Mouse (Mus musculus): ENCODE data around the gene Nf2. TPM values are rescaled to one million over a fixed set of nuclear protein-coding genes. Genes with fewer than 3 reads are reported as not detected.

Gene Nf2
- polyA plus RNA-seq, 1 experiment: 77.7 TPM

GRCm38 (mm10) chr11:4763631-4764030, 85.7 kb downstream of the Nf2 start:
- Histone ChIP-seq H3K4me1 (ENCODE audit: control insufficient read depth, insufficient read depth, low read length) (no peaks in the 10 kb centered on the region), H3K9me3 (replicated peaks; ENCODE audit: control insufficient read depth, insufficient read depth, low read length, poor library complexity, severe bottlenecking) (no peaks in the 10 kb centered on the region), H3K4me3 (ENCODE audit: low read depth, low read length) (no peak overlapping the region), H3K9ac (ENCODE audit: low read depth, poor library complexity, severe bottlenecking) (no peak overlapping the region), H3K27ac (ENCODE audit: insufficient read depth, low read length) (no peak overlapping the region), H3K27me3 (ENCODE audit: control insufficient read depth, insufficient read depth, low read length, poor library complexity, severe bottlenecking) (no peaks in the 10 kb centered on the region), H3K36me3 (ENCODE audit: control insufficient read depth, insufficient read depth, low read length, poor library complexity, severe bottlenecking) (no peaks in the 10 kb centered on the region)
- TF ChIP-seq EP300 (IDR thresholded peaks at IDR 0.05; ENCODE audit: insufficient read depth, low read depth, low read length) (no peak), CTCF (IDR thresholded peaks at IDR 0.05; ENCODE audit: low read depth, low read length) (no peak), POLR2A (IDR thresholded peaks at IDR 0.05; ENCODE audit: insufficient read depth, low read length) (no peak)

DNA sequence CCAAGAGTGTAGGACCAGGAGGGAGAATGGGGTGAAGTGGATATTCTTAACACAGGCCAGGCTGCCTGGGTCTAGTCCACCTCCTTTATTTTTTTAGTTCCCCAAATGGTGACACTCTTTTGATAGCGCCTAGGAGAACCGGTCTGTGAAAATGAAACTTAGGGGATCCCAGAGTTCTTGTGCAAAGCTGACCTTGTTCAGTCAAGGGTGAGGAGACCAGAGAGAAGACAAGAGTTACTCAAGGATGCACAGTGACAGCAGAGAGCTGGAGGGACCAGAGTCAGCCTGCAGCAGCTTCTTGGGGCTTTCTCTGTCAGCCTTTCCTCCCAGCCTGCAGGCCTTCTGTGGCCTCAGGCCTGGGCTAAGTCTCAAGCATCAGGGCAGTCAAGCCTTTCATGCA, 86.8 kb downstream of the Nf2 start:
- TF ChIP-seq EP300 (IDR thresholded peaks at IDR 0.05; ENCODE audit: insufficient read depth, low read depth, low read length): no peak
- no peak for TF ChIP-seq CTCF (IDR thresholded peaks at IDR 0.05; ENCODE audit: low read depth, low read length)
- TF ChIP-seq POLR2A (IDR thresholded peaks at IDR 0.05; ENCODE audit: insufficient read depth, low read length): no peak
- H3K4me3 ChIP-seq (ENCODE audit: low read depth, low read length): no peak overlapping the region
- H3K36me3 ChIP-seq (ENCODE audit: control insufficient read depth, insufficient read depth, low read length, poor library complexity, severe bottlenecking): no peaks in the 10 kb centered on the region
- no peaks in the 10 kb centered on the region for H3K9me3 ChIP-seq (replicated peaks; ENCODE audit: control insufficient read depth, insufficient read depth, low read length, poor library complexity, severe bottlenecking)
- H3K27ac ChIP-seq (ENCODE audit: insufficient read depth, low read length): no peak overlapping the region
- H3K27me3 ChIP-seq (ENCODE audit: control insufficient read depth, insufficient read depth, low read length, poor library complexity, severe bottlenecking): no peaks in the 10 kb centered on the region
- no peaks in the 10 kb centered on the region for H3K4me1 ChIP-seq (ENCODE audit: control insufficient read depth, insufficient read depth, low read length)
- H3K9ac ChIP-seq (ENCODE audit: low read depth, poor library complexity, severe bottlenecking): no peak overlapping the region

- Histone ChIP-seq H3K4me3 (ENCODE audit: low read depth, low read length) (no peak overlapping the region), H3K27me3 (ENCODE audit: control insufficient read depth, insufficient read depth, low read length, poor library complexity, severe bottlenecking) (no peaks in the 10 kb centered on the region), H3K4me1 (ENCODE audit: control insufficient read depth, insufficient read depth, low read length) (no peaks in the 10 kb centered on the region), H3K9ac (ENCODE audit: low read depth, poor library complexity, severe bottlenecking) (no peak overlapping the region), H3K9me3 (replicated peaks; ENCODE audit: control insufficient read depth, insufficient read depth, low read length, poor library complexity, severe bottlenecking) (no peaks in the 10 kb centered on the region), H3K27ac (ENCODE audit: insufficient read depth, low read length) (no peak overlapping the region), H3K36me3 (ENCODE audit: control insufficient read depth, insufficient read depth, low read length, poor library complexity, severe bottlenecking) (no peaks in the 10 kb centered on the region)
- TF ChIP-seq POLR2A (IDR thresholded peaks at IDR 0.05; ENCODE audit: insufficient read depth, low read length) (no peak), EP300 (IDR thresholded peaks at IDR 0.05; ENCODE audit: insufficient read depth, low read depth, low read length) (no peak), CTCF (IDR thresholded peaks at IDR 0.05; ENCODE audit: low read depth, low read length) (no peak)
Measured at GRCm38 (mm10) chr11:4761991-4762390, 87.3 kb downstream of the Nf2 start.

DNA sequence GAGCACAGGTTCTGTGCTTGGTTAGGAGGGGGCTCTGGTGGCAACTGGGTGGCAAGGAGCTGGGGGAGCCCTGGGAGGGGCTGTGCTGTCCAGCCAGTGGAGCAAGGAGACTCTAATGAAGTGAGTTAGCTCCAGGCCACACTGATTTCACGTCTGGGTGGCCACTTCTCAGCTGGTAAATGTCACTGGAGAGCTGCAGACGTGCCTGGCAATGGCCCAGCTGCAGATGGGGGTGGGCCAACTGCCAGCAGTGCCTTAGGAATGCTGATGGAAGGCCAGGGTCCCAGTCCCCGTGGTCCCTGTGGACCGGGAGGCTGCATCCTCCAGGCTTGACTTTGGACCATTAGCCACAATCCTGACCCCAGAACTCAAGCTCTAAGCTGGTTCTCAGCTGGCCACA, 88.9 kb downstream of the Nf2 start:
- no peak overlapping the region for H3K27ac ChIP-seq (ENCODE audit: insufficient read depth, low read length)
- TF ChIP-seq CTCF (IDR thresholded peaks at IDR 0.05; ENCODE audit: low read depth, low read length) (no peak), POLR2A (IDR thresholded peaks at IDR 0.05; ENCODE audit: insufficient read depth, low read length) (no peak), EP300 (IDR thresholded peaks at IDR 0.05; ENCODE audit: insufficient read depth, low read depth, low read length) (no peak)
- no peaks in the 10 kb centered on the region for H3K36me3 ChIP-seq (ENCODE audit: control insufficient read depth, insufficient read depth, low read length, poor library complexity, severe bottlenecking)
- H3K4me1 ChIP-seq (ENCODE audit: control insufficient read depth, insufficient read depth, low read length): no peaks in the 10 kb centered on the region
- no peaks in the 10 kb centered on the region for H3K9me3 ChIP-seq (replicated peaks; ENCODE audit: control insufficient read depth, insufficient read depth, low read length, poor library complexity, severe bottlenecking)
- H3K9ac ChIP-seq (ENCODE audit: low read depth, poor library complexity, severe bottlenecking): no peak overlapping the region
- no peak overlapping the region for H3K4me3 ChIP-seq (ENCODE audit: low read depth, low read length)
- no peaks in the 10 kb centered on the region for H3K27me3 ChIP-seq (ENCODE audit: control insufficient read depth, insufficient read depth, low read length, poor library complexity, severe bottlenecking)

DNA sequence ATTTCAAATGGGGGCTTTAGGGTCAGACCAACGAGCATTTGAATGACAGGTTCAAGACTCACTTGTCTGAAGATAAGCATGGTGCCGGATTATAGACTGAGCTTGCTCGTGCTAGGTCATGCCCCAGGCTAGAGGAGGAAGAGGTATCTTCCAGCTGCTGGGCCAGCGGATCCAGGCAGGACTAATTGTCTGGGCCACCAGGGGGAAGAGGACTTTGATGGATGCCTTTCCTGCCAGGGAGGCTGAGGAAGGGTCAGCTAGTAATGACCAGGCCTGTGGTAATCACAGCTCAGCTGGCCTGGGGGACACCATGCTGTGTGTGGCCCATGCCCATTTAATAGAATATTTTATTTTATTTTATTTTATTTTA, 91.6 kb downstream of the Nf2 start:
- TF ChIP-seq EP300 (IDR thresholded peaks at IDR 0.05; ENCODE audit: insufficient read depth, low read depth, low read length) (no peak), POLR2A (IDR thresholded peaks at IDR 0.05; ENCODE audit: insufficient read depth, low read length) (no peak), CTCF (IDR thresholded peaks at IDR 0.05; ENCODE audit: low read depth, low read length) (no peak)
- H3K4me1 ChIP-seq (ENCODE audit: control insufficient read depth, insufficient read depth, low read length): no peaks in the 10 kb centered on the region
- no peaks in the 10 kb centered on the region for H3K36me3 ChIP-seq (ENCODE audit: control insufficient read depth, insufficient read depth, low read length, poor library complexity, severe bottlenecking)
- no peak overlapping the region for H3K4me3 ChIP-seq (ENCODE audit: low read depth, low read length)
- no peaks in the 10 kb centered on the region for H3K27me3 ChIP-seq (ENCODE audit: control insufficient read depth, insufficient read depth, low read length, poor library complexity, severe bottlenecking)
- H3K9me3 ChIP-seq (replicated peaks; ENCODE audit: control insufficient read depth, insufficient read depth, low read length, poor library complexity, severe bottlenecking): no peaks in the 10 kb centered on the region
- H3K27ac ChIP-seq (ENCODE audit: insufficient read depth, low read length): no peak overlapping the region
- no peak overlapping the region for H3K9ac ChIP-seq (ENCODE audit: low read depth, poor library complexity, severe bottlenecking)

- H3K9ac ChIP-seq (ENCODE audit: low read depth, poor library complexity, severe bottlenecking): no peak overlapping the region
- no peaks in the 10 kb centered on the region for H3K36me3 ChIP-seq (ENCODE audit: control insufficient read depth, insufficient read depth, low read length, poor library complexity, severe bottlenecking)
- no peak overlapping the region for H3K4me3 ChIP-seq (ENCODE audit: low read depth, low read length)
- no peaks in the 10 kb centered on the region for H3K27me3 ChIP-seq (ENCODE audit: control insufficient read depth, insufficient read depth, low read length, poor library complexity, severe bottlenecking)
- TF ChIP-seq EP300 (IDR thresholded peaks at IDR 0.05; ENCODE audit: insufficient read depth, low read depth, low read length): no peak
- no peak for TF ChIP-seq POLR2A (IDR thresholded peaks at IDR 0.05; ENCODE audit: insufficient read depth, low read length)
- no peak for TF ChIP-seq CTCF (IDR thresholded peaks at IDR 0.05; ENCODE audit: low read depth, low read length)
- no peaks in the 10 kb centered on the region for H3K9me3 ChIP-seq (replicated peaks; ENCODE audit: control insufficient read depth, insufficient read depth, low read length, poor library complexity, severe bottlenecking)
- no peak overlapping the region for H3K27ac ChIP-seq (ENCODE audit: insufficient read depth, low read length)
- H3K4me1 ChIP-seq (ENCODE audit: control insufficient read depth, insufficient read depth, low read length): no peaks in the 10 kb centered on the region
Measured at GRCm38 (mm10) chr11:4756984-4757788, 92.2 kb downstream of the Nf2 start.
